Mouse (Mus musculus): ENCODE results near the gene Tmprss7. TPM values are rescaled to one million over a fixed set of nuclear protein-coding genes. Genes with fewer than 3 reads are reported as not detected.

Tmprss7 gene
- polyA plus RNA-seq, 1 experiment from 2014 or later, result 0.30 TPM

- Histone ChIP-seq H3K4me1 (replicated peaks; ENCODE audit: control insufficient read depth, insufficient read depth, low read length) (no peaks in the 10 kb centered on the region; the same call in 1 of the 2 replicates), H3K27ac (ENCODE audit: low read depth) (no peak overlapping the region), H3K9me3 (ENCODE audit: control insufficient read depth, low read length) (no peaks in the 10 kb centered on the region), H3K27me3 (replicated peaks; ENCODE audit: control insufficient read depth, insufficient read depth, low read length) (no peaks in the 10 kb centered on the region), H3K9ac (ENCODE audit: low read length) (no peak overlapping the region), H3K4me2 (ENCODE audit: low read length) (no peak overlapping the region), H3K4me3 (ENCODE audit: low read depth, low read length) (no peak overlapping the region), H3K36me3 (ENCODE audit: control insufficient read depth, insufficient read depth, low read length) (no peaks in the 10 kb centered on the region)
- 81% methylated on average over 8 of the region's 8 CpGs for WGBS
- DNase-seq (ENCODE audit: low spot score), result no peak
- no peak for ATAC-seq (replicated peaks; ENCODE audit: low FRiP score, low TSS enrichment, low read depth)
Measured at GRCm38 (mm10) chr16:45629497-45630105, 63.9 kb downstream of the Tmprss7 start.

- Histone ChIP-seq H3K36me3 (ENCODE audit: control insufficient read depth, insufficient read depth, low read length) (no peaks in the 10 kb centered on the region), H3K9me3 (ENCODE audit: control insufficient read depth, low read length) (no peaks in the 10 kb centered on the region), H3K27me3 (replicated peaks; ENCODE audit: control insufficient read depth, insufficient read depth, low read length) (no peaks in the 10 kb centered on the region), H3K27ac (ENCODE audit: low read depth) (no peak overlapping the region), H3K4me1 (replicated peaks; ENCODE audit: control insufficient read depth, insufficient read depth, low read length) (no peaks in the 10 kb centered on the region; the same call in 1 of the 2 replicates), H3K4me2 (ENCODE audit: low read length) (no peak overlapping the region), H3K9ac (ENCODE audit: low read length) (no peak overlapping the region), H3K4me3 (ENCODE audit: low read depth, low read length) (no peak overlapping the region)
- 80% methylated on average over 2 of the region's 2 CpGs for WGBS
- no peak for ATAC-seq (replicated peaks; ENCODE audit: low FRiP score, low TSS enrichment, low read depth)
- no peak for DNase-seq (ENCODE audit: low spot score)
Measured at GRCm38 (mm10) chr16:45625342-45625741, 68.1 kb downstream of the Tmprss7 start.

- no peak overlapping the region for H3K27ac ChIP-seq (ENCODE audit: low read depth)
- no peak for DNase-seq (ENCODE audit: low spot score)
- no peaks in the 10 kb centered on the region for H3K36me3 ChIP-seq (ENCODE audit: control insufficient read depth, insufficient read depth, low read length)
- no peak overlapping the region for H3K4me3 ChIP-seq (ENCODE audit: low read depth, low read length)
- no peak overlapping the region for H3K4me2 ChIP-seq (ENCODE audit: low read length)
- no peaks in the 10 kb centered on the region; the same call in 1 of the 2 replicates for H3K4me1 ChIP-seq (replicated peaks; ENCODE audit: control insufficient read depth, insufficient read depth, low read length)
- H3K9me3 ChIP-seq (ENCODE audit: control insufficient read depth, low read length), result no peaks in the 10 kb centered on the region
- H3K9ac ChIP-seq (ENCODE audit: low read length), result no peak overlapping the region
- no peak for ATAC-seq (replicated peaks; ENCODE audit: low FRiP score, low TSS enrichment, low read depth)
- WGBS, result 74% methylated on average over 2 of the region's 2 CpGs
- no peaks in the 10 kb centered on the region for H3K27me3 ChIP-seq (replicated peaks; ENCODE audit: control insufficient read depth, insufficient read depth, low read length)
Measured at GRCm38 (mm10) chr16:45624791-45625190, 68.7 kb downstream of the Tmprss7 start.

GRCm38 (mm10) chr16:45623230-45623629, 70.2 kb downstream of the Tmprss7 start:
- DNase-seq (ENCODE audit: low spot score) (no peak), ATAC-seq (replicated peaks; ENCODE audit: low FRiP score, low TSS enrichment, low read depth) (no peak)
- no peak overlapping the region for H3K4me2 ChIP-seq (ENCODE audit: low read length)
- no peak overlapping the region for H3K4me3 ChIP-seq (ENCODE audit: low read depth, low read length)
- no peak overlapping the region for H3K27ac ChIP-seq (ENCODE audit: low read depth)
- no peaks in the 10 kb centered on the region; the same call in 1 of the 2 replicates for H3K4me1 ChIP-seq (replicated peaks; ENCODE audit: control insufficient read depth, insufficient read depth, low read length)
- H3K9me3 ChIP-seq (ENCODE audit: control insufficient read depth, low read length), result no peaks in the 10 kb centered on the region
- no peaks in the 10 kb centered on the region for H3K27me3 ChIP-seq (replicated peaks; ENCODE audit: control insufficient read depth, insufficient read depth, low read length)
- WGBS, result 89% methylated on average over 4 of the region's 4 CpGs
- H3K9ac ChIP-seq (ENCODE audit: low read length), result no peak overlapping the region
- H3K36me3 ChIP-seq (ENCODE audit: control insufficient read depth, insufficient read depth, low read length), result no peaks in the 10 kb centered on the region

GRCm38 (mm10) chr16:45619751-45620375, 73.6 kb downstream of the Tmprss7 start:
- Histone ChIP-seq H3K27me3 (replicated peaks; ENCODE audit: control insufficient read depth, insufficient read depth, low read length) (no peaks in the 10 kb centered on the region), H3K4me1 (replicated peaks; ENCODE audit: control insufficient read depth, insufficient read depth, low read length) (no peaks in the 10 kb centered on the region), H3K9me3 (ENCODE audit: control insufficient read depth, low read length) (no peaks in the 10 kb centered on the region), H3K36me3 (ENCODE audit: control insufficient read depth, insufficient read depth, low read length) (no peaks in the 10 kb centered on the region), H3K9ac (ENCODE audit: low read length) (no peak overlapping the region), H3K27ac (ENCODE audit: low read depth) (no peak overlapping the region), H3K4me3 (ENCODE audit: low read depth, low read length) (no peak overlapping the region), H3K4me2 (ENCODE audit: low read length) (no peak overlapping the region)
- DNase-seq (ENCODE audit: low spot score) (no peak), ATAC-seq (replicated peaks; ENCODE audit: low FRiP score, low TSS enrichment, low read depth) (no peak)
- 54% methylated on average over 8 of the region's 8 CpGs for WGBS

- H3K4me2 ChIP-seq (ENCODE audit: low read length), result no peak overlapping the region
- no peak for DNase-seq (ENCODE audit: low spot score)
- H3K9me3 ChIP-seq (ENCODE audit: control insufficient read depth, low read length), result no peaks in the 10 kb centered on the region
- H3K4me3 ChIP-seq (ENCODE audit: low read depth, low read length), result no peak overlapping the region
- H3K4me1 ChIP-seq (replicated peaks; ENCODE audit: control insufficient read depth, insufficient read depth, low read length), result no peaks in the 10 kb centered on the region
- no peaks in the 10 kb centered on the region for H3K36me3 ChIP-seq (ENCODE audit: control insufficient read depth, insufficient read depth, low read length)
- no peak overlapping the region for H3K27ac ChIP-seq (ENCODE audit: low read depth)
- no peak overlapping the region for H3K9ac ChIP-seq (ENCODE audit: low read length)
- ATAC-seq (replicated peaks; ENCODE audit: low FRiP score, low TSS enrichment, low read depth), result no peak
- no peaks in the 10 kb centered on the region for H3K27me3 ChIP-seq (replicated peaks; ENCODE audit: control insufficient read depth, insufficient read depth, low read length)
- 93% methylated on average over 1 of the region's 1 CpGs for WGBS
Measured at GRCm38 (mm10) chr16:45615944-45616343, 77.5 kb downstream of the Tmprss7 start.

- 55% methylated on average over 2 of the region's 2 CpGs for WGBS
- H3K27ac ChIP-seq (ENCODE audit: low read depth), result no peak overlapping the region
- H3K36me3 ChIP-seq (ENCODE audit: control insufficient read depth, insufficient read depth, low read length), result no peaks in the 10 kb centered on the region
- no peaks in the 10 kb centered on the region for H3K27me3 ChIP-seq (replicated peaks; ENCODE audit: control insufficient read depth, insufficient read depth, low read length)
- DNase-seq (ENCODE audit: low spot score) (no peak), ATAC-seq (replicated peaks; ENCODE audit: low FRiP score, low TSS enrichment, low read depth) (no peak)
- no peak overlapping the region for H3K4me2 ChIP-seq (ENCODE audit: low read length)
- no peaks in the 10 kb centered on the region for H3K9me3 ChIP-seq (ENCODE audit: control insufficient read depth, low read length)
- H3K4me3 ChIP-seq (ENCODE audit: low read depth, low read length), result no peak overlapping the region
- H3K9ac ChIP-seq (ENCODE audit: low read length), result no peak overlapping the region
- H3K4me1 ChIP-seq (replicated peaks; ENCODE audit: control insufficient read depth, insufficient read depth, low read length), result no peaks in the 10 kb centered on the region
Measured at GRCm38 (mm10) chr16:45613247-45613646, 80.2 kb downstream of the Tmprss7 start.

- ATAC-seq (replicated peaks; ENCODE audit: low FRiP score, low TSS enrichment, low read depth), result no peak
Measured at GRCm38 (mm10) chr16:45610267-45610666, 83.2 kb downstream of the Tmprss7 start, which contains the start of gene Gcsam. Gene Gcsam, plus strand, starts transcription at chr16:45610380.

GRCm38 (mm10) chr16:45609300-45609699, 84.2 kb downstream of the Tmprss7 start:
- no peak overlapping the region for H3K4me2 ChIP-seq (ENCODE audit: low read length)
- DNase-seq (ENCODE audit: low spot score) (no peak), ATAC-seq (replicated peaks; ENCODE audit: low FRiP score, low TSS enrichment, low read depth) (no peak)
- H3K9me3 ChIP-seq (ENCODE audit: control insufficient read depth, low read length), result no peaks in the 10 kb centered on the region
- no peaks in the 10 kb centered on the region for H3K27me3 ChIP-seq (replicated peaks; ENCODE audit: control insufficient read depth, insufficient read depth, low read length)
- 70% methylated on average over 3 of the region's 3 CpGs for WGBS
- H3K36me3 ChIP-seq (ENCODE audit: control insufficient read depth, insufficient read depth, low read length), result no peaks in the 10 kb centered on the region
- no peak overlapping the region for H3K9ac ChIP-seq (ENCODE audit: low read length)
- H3K4me1 ChIP-seq (replicated peaks; ENCODE audit: control insufficient read depth, insufficient read depth, low read length), result no peaks in the 10 kb centered on the region
- peak overlapping the region; percentile 34; the same call in 1 of the 2 replicates for H3K27ac ChIP-seq (ENCODE audit: low read depth)
- no peak overlapping the region for H3K4me3 ChIP-seq (ENCODE audit: low read depth, low read length)

More at GRCm38 (mm10) chr16:45610267-45610666, 83.2 kb downstream of the Tmprss7 start, which contains the start of gene Gcsam:
- no peak for DNase-seq (ENCODE audit: low spot score)
- 60% methylated on average over 4 of the region's 4 CpGs for whole genome bisulfite sequencing
- Histone ChIP-seq H3K9me3 (ENCODE audit: control insufficient read depth, low read length) (no peaks in the 10 kb centered on the region), H3K9ac (ENCODE audit: low read length) (no peak within 1 kb of the TSS), H3K4me3 (ENCODE audit: low read depth, low read length) (no peak within 1 kb of the TSS), H3K27ac (ENCODE audit: low read depth) (peak within 1 kb of the TSS; percentile 34; the same call in 1 of the 2 replicates), H3K27me3 (replicated peaks; ENCODE audit: control insufficient read depth, insufficient read depth, low read length) (no peaks in the 10 kb centered on the region), H3K4me1 (replicated peaks; ENCODE audit: control insufficient read depth, insufficient read depth, low read length) (no peaks in the 10 kb centered on the region), H3K4me2 (ENCODE audit: low read length) (no peak within 1 kb of the TSS), H3K36me3 (ENCODE audit: control insufficient read depth, insufficient read depth, low read length) (no peaks in the 10 kb centered on the region)
